Mouse (Mus musculus) heart, postnatal 0 days (tissue): Measurements from ENCODE around the gene Tbata.

Experiments
- CTCF ChIP-seq: IDR thresholded peaks from 2 replicates; pipeline ENCODE4 v1.5.1; 2016; ENCODE audit warnings: antibody characterized with exemption, control low read depth, low read depth
- EP300 ChIP-seq: IDR thresholded peaks from 2 replicates; pipeline ENCODE4 v1.6.1; 2016; ENCODE audit warnings: antibody characterized with exemption, low read depth

DNA sequence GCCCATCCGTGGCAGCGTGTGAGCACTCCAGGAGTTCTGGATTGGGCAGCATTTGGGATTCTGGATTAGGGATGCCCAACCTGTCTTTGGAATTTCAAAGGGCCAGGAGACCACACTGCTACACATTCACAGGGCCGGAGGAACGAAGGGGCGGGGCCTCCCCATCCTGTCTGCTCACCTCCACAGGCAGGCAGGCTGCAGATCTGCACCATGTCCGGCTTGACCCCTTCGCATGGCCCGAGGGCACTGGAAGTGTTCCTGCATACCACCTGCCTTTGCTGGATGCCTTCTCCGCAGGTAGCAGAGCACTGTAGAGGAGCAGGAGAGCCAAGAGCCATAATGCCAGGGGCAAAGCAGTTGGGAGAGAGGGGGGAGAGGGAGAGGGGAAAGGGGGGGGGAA lies 29.2 kb downstream of the Tbata start:
- TF ChIP-seq CTCF (no peak), EP300 (no peak)
